Mouse (Mus musculus) left cerebral cortex, adult 18-20 months (tissue): ENCODE measurements around the gene Shc2. TPM values are rescaled to one million over a fixed set of nuclear protein-coding genes. Genes with fewer than 3 reads are reported as not detected.
A peak's percentile ranks its signal among the peaks of the same experiment; 100 is the strongest.

Experiments used
- DNase-seq, 2 experiments: peaks; one replicate each; pipeline ENCODE4 v3.0.0; 2021 to 2022; ENCODE audit warnings: low spot score in 2 of 2, mixed read lengths in 1 of 2
- total RNA-seq, 2 experiments: library from RNA; stranded (reverse); gene quantifications; 2 replicates each; pipeline ENCODE4 v1.2.3; 2021

Gene Shc2
- total RNA-seq, 2 experiments from 2014 or later: 44.3 to 50.1 TPM

GRCm38 (mm10) chr10:79615860-79616259 is 21.9 kb downstream of the Shc2 start:
- DNase-seq: peak in 1 of 2 experiments; percentile 40

DNA sequence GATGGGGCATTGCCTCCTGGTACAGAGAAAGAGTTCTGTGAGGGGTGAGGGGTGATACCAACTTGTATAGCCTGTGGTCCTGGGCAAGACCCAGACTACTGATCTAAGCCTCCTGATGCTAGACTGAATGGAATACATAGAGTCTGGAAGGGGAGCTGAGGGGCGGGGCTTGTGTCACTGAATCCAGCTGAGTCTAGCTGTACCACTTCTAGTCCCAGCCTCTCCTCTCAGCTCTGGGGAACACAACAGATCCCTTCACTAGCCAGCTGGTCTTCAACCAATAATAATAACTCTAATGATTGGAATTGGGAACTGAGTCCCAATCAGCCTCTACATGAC is 23.4 kb downstream of the Shc2 start:
- DNase-seq: no peak

DNA sequence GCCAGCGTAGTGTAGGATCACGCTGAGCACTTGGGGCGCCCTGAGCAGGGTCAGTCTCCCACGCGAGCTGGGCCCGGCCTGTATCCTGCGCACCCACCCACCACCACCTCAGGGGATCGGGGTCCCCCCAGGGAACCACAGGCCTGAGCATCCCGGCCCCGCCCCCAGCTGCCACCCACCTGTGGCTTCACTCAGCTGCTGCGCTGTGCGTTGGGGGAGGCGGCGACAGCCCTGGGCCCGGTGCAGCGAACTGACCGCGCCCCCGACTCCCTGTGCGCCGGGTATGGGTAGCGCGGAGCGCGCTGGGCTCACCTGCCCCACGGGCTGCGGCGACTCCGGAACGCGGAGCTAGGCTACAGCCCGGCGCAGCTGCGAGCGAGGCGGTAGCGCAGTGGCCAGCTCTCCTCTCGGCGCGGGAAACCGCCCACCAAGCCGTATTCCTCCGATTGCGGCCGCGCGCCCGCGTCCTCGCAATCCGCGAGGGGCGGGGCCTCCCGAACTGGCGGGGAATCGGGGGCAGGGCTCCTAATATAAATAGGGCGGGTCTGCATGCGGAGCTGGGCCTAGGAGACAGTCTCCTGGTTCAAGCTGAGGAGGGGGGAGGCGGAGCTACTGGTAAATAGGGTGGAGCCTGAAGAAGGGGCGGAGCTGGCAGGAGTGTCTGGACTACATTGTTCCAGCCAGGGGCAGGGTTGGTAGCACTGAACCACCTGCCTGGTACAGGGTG is 24.0 kb downstream of the Shc2 start, which contains the start of gene C2cd4c:
C2cd4c (minus strand) TSS at position 448 of the 727 bp plus-strand sequence.
- peak; percentile 67 to 76 for DNase-seq

DNA sequence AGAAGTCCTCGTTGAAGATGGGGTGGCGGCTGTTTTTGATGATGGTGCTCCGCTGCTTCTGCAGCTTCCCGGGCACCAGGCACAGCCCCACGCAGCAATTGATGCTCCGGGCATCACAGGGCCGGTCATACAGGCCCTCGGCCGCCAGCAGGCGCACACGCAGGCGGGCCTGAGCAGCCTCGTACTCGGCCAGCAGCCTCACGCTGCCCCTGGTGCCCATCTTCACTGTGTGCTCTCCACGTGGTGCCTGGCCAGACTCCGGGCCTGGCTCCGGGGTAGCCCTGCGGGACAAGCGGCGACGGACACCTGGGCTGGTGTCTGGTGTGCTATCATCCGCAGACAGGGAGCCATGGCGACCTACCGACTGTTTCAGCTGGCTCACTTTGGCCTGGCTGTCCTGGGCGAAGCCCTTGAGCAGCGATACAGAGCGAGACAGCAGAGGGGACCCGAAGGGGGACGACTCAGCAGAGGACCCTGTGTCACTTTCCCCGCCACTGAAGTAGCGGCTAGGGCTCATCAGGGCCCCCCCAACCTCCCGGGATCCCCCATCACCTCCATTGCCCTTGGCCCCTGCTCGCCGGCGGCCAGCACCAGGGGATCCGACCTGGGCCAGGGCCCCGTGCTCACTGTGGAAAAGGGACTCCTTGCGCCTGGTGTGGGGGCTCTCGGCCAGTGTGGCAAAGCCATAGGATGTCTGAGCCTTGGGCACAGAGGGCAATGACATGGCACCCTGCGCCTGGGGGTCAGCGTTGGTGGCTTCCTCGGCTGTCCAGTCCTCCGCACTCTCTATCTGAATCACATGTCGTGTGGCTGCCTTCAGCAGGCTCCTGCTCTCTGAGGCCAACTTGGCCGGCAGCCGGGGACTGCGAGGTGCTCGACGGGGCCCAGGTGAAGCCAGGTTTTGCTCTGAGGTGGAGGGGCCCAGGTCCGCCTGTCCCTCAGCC is 25.3 kb downstream of the Shc2 start:
- DNase-seq: no peak

GRCm38 (mm10) chr10:79611296-79611695 is 26.4 kb downstream of the Shc2 start:
- no peak for DNase-seq

- no peak for DNase-seq
Observed at GRCm38 (mm10) chr10:79609276-79609675, 28.4 kb downstream of the Shc2 start.

GRCm38 (mm10) chr10:79607892-79608291 is 29.8 kb downstream of the Shc2 start:
- no peak for DNase-seq

DNA sequence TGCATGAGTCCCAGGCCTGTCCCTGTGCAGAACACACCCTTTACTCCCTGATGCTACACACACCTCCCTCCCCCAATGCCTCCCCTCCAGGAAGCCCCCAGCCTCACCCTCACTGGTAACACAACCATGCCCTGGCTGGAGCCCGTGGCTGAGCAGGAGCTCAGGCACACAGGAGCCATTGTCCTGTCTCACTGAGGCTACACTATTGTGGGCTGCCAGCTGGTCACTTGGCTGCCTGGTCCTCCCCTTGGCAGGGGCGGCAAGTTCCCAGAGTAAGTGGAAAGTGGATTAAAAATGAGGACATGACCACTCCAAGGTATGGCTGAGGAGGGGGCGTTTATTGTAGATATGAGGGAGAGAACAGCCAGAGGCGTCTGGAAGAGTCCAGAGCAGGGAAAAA is 31.2 kb downstream of the Shc2 start:
- DNase-seq: no peak

DNA sequence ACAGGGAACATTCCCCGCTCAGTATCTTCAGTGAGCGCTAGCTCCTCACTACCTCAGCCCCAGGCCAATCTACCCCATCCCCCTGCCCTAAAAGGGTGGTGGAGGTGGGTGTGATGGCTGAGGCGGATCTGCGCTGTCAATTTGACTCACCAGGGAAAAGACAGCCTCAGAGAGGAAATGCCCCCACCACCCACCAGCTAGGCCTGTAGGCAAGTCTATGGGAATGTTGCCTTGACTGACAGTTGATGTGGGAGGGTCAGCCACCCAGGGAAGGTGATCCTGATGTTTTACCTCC is 39.8 kb downstream of the Shc2 start:
- peak in 1 of 2 experiments; percentile 52 for DNase-seq

DNA sequence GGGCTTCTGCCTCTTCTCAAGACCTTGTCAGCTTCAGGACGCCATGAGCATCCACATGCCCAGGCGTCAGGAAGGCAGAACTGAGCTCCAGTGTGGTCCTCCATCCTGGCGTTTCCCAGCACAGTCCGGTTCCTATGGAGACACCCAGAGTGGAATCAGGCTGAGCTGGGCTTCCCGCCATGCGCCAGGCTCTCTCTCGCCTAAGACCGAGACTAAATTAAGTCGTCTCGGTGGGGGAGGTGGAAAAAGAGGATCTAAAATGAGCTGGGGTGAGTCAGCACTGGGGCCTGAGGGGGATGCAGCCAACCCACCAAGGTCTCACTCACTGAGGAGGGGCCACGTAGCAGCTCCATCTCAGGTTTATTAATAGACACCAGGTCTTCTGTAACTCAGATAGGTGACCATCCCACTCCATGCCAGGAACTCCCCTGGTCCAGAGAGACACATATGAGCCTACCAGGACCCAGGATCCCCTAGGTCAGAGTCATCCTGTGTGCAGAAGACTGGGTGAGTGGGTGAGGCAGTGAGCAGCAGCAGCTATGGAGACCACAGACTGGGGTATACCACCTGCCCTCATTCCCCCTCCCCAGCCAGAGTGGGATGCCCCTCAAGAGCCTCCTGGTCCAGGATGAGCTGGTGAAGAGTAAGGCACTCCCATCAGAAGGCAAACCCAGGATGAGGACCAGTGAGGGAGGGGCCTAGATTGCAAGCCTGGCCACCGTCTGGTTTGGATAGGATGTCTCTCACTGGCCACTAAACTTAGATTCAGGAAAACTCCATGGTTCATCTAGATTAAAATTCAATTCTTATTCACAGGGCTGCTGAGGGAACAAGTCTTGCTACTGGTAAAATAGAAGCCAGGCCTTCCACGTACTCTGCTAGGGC is 40.4 kb downstream of the Shc2 start:
- DNase-seq: peak; percentile 73 to 83

DNA sequence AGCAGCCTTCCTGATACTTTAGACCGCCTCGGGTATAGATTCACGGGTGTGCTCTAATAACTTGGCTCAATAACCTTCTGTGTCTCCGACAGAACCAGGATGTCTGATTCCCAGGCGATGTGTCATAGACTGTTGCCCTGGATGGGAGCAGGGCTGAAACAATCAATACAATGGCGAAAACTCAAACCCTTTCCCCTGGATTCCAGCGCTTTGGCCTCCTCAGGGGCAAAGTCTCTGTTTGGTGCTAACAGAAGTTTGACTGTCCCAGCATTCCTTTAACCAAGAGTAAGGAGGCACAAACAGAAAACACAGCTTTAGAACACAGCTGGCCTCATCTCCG is 42.2 kb downstream of the Shc2 start:
- DNase-seq: no peak

DNA sequence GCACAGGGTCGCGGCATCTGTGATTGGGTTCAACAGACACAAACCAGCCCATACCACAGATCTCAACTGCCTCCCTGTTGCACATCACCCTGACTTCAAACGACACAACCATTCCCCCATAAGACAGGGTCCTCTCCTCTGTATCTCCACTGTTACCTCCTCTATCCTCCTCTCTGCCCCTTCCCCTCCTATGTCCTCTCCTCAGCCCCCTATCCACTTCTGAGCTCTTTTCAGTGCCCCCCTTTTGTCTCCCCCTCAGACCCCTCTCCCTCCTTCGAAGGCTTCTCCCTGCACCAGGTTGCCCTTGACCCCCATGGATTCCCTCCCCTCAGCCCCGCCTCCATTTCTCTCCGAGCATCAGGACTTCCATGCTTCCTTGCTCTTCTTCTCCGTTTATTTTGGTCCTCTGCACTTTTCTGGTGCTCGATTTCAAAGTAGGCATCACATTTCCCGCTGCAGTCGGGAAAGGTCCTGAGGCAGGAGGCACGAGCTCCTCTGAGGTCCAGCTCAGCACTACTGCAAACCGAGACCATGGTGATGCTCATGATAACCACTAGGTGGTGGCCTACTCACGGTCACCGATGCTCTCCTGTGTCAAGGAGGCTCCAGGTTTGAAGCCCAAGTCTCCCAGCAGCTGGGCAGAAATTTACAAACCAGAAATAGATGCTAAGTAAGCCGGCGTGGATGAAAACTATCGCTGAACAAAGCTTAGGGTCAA is 42.7 kb downstream of the Shc2 start:
- DNase-seq: peak; percentile 67 to 69

DNA sequence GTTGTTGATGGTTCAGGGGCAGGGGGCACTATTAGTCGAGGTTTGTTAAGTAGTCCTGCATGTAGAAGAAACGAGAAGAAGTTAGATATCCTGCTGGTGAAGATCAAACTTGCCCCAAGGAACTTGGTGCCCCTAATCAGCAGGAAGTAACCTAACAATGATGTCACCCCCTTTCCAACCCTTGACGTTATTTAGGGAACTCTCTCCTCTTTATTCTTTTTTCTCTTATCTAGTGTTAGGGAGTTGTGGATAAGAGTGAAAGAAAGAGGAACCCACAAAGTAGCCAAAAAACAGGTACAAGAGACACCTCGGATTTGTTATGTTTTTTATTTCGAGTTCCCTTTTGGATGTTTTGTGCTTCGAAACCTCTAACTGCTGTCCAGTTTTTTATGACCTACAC is 43.6 kb downstream of the Shc2 start:
- DNase-seq: no peak

DNA sequence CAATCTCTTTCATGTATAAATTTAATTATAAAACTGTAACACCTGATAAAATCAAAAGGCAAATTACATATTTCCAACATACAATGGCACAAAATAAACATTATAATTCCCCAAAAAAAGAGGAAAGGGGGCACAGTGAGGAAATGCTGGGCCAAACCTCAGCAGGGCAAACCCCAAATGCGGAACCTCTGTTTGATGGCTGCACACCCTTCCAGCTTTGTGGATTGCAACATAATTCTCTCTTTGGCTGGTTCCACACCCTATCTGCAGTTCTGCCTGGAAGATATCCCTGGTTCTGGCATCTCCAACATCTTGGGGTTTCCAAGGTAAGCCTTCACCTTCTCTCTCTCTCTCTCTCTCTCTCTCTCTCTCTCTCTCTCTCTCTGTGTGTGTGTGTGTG is 47.0 kb downstream of the Shc2 start:
- DNase-seq: no peak

GRCm38 (mm10) chr10:79587752-79588126 is 50.0 kb downstream of the Shc2 start:
- no peak for DNase-seq

GRCm38 (mm10) chr10:79587061-79587751 is 50.5 kb downstream of the Shc2 start, which contains the start of gene Theg:
TSS of gene Theg (minus strand) at chr10:79587331.
- DNase-seq: no peak

DNA sequence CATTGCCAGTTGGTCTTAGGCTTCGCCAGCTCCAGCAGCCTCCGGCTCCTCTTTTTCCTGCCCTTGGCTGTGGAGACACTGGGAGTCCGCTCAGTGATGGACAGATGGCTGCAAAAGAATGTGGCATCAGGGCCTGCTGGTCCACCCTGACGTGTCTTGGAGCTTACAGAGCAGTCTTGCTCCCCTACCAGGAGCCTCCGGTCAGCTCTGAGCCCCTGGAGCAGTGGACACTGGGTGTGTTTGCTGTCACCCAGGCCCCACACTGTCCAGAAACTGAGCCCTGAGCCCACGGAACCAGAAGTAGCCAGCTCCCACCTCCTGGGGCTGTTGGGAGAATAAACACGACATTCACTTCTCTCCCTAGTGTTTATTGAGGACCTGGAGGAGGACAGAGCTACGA is 51.5 kb downstream of the Shc2 start:
- no peak for DNase-seq

DNA sequence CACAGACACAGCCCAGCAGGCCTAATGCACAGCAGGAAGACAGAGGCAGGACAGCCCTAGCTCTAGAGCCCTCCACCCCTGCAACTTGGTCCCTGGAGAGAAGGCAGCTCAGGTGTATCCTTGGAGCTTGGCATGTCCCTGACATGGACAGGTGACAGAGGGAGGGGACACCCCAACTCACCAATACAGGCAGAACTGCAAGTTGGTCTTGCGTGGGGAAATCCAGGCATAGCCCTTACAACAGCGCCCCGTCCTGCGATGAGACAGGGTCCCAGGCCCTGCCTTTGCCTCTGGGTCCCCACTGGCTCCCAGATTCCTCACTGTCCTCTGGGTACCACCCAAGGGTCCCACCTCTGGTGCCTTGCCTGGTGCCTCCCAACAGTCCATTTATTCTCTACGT is 52.0 kb downstream of the Shc2 start:
- DNase-seq: no peak

DNA sequence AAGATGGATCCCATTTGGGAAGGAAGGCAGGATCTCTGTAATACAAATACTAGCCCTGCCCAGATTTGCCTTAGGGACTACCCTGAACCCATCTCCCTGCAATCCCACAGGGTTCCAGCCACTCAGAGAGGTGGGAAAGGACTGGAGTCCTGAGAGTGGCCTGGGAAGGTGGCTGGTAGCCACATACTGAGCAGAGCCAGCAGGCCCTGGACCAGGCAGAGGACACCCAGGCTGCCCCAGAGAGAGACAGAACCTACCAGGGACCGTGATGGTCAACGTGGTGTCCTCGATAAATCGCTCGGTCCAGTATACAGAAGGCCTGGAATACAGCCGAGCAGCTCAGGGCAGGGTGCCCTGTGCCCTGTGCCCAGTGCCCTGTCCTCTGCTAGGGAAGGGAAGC is 52.6 kb downstream of the Shc2 start:
- DNase-seq: no peak

DNA sequence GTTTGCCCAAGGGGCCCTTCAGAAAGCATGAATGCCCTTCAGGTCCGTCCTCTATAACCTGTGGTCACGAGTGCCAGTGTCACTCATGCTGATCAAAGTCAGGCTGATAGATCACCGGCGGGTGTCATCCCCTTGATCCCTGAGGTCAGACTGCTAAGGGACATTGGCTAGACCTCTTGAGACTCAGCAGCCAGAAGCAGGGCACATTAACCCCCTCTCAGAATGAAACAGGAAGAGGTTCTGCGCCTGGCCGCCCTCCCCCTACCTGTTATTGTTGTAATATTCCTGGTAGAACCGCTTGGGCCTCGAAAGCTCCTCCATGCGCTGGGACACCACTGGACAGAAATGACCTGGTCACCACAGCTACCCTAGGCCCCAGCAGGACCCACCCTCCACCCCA is 53.3 kb downstream of the Shc2 start:
- no peak for DNase-seq
